Mouse (Mus musculus) brain, adult 2 months (tissue): ENCODE results near the gene Antxr1.
A peak's percentile ranks its signal among the peaks of the same experiment; 100 is the strongest.

Source experiments
- DNase-seq: peaks from one replicate; pipeline ENCODE4 v3.0.0; 2011; ENCODE audit warnings: low read depth, low spot score

The Antxr1 gene

DNA sequence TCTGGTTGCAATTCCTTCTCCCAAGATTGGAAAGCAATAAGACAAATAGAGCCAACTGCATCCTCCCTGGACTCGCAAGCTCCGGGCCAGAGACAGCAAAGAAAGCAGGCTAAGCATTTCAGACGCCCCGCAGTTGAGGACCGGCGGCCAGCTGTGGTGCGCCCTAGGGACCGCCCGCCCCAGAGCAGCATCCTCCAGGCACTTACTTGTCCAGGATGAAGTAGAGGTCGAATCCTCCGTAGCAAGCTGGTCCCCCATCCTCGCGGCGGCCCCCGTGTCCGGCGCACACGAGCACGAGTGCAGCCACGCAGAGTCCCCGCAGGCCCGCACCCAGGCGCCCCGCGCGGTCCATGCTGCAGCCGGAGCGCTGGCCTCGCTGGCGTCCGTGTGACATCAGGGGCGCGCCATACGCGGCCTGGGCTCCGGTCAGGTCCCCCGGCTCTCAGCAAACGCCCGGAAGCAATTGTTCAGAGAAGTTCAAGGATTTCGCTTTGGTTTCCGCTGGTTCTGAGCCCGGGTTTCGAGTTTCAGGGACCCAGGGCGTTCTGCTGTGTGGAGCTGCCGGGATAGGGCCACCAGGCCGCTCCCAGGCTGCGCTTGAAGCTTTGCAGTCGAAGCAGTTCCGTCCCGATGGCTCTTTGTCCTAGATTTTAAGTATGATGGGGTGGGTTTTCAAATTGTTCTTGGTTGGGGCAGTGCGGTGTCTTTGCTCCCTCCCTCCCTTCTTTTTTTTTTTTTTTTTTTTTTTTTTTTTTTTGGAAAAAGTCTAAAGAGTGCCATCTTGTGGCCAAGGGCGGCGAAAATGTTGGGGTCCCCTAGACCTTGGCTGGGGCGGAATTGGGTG is at the start of gene Antxr1:
Gene Antxr1, minus strand, starts transcription at position 731 of the 844 bp plus-strand sequence.
- peak; percentile 52 for DNase-seq

DNA sequence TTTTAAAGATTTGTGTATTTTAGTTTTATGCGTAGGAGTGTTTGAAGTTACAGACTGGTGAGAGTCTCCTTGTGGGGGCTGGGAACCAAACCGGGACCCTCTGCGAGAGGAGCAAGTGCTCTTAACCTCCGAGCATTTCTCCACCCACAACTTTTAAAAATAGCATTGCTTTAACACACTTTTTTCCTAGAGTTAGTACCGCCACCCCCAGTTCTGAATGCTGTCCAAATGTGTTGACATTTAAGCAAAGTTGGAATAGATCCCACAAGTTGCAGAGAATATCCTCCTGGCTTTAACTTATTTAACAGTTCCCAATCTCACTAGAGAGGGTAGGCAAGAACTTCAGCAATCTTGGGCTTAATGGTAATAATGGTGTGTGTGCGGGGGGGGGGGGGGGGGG is 49.1 kb upstream of the Antxr1 start:
- DNase-seq = peak; percentile 74

DNA sequence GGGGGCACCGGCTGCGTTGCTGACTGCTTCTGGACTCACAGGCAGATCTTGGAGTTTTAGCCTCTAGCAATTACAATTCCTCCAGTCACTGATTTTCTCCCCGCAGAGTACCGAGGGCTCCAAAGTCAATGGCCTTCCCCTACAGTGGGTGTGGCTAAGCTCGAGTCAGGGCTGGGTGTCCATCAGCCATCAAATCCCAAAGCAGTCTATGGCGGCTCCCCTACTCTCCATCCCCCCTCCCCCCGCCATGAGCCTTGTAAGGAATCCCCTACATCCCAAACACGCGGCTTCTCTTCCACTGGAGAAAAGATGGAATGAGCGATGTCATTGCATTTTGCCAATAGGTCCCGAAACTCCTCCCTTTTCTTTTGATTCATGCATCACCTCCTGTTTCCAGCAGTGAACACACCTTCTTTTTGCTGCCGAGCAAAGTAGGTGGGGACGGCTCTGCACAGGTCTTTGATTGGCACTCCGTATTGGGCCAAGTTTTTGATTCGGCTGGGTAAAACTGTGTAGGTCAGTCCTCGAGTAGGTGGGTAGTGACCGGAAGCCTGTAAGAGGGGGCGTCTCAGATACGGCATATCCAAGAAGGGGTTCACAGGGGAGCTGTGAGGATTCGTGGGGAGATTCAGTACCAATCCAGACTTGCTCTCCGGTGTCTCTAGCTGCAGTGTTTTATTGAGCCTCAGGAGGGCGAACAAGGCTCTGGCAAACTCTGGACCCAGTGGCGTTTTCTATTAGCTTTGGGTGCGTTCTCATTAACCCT is 48.5 kb upstream of the Antxr1 start:
- DNase-seq = peak; percentile 63

DNA sequence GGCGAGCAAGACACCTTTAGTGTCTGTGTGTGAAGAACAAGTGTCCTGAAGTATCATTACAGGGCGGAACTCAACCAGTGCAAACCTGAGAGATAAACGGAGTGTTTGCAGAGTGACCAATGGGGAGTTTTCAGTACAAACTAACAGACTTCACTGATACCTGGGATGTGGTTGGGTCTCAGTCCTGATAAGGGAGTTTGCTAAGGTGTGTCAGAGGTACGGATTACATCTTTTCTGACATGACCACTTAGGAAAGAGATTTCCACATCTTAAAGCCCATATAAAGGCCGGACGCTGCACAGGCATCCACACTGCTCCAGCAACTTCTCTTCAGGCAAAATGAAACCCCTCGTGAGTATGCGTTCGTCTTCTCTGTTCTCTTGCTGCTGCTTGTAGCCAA is 37.4 kb upstream of the Antxr1 start, which contains the start of gene Gkn2:
Gene Gkn2, plus strand, starts transcription at position 301 of the 400 bp plus-strand sequence.
- DNase-seq = no peak

DNA sequence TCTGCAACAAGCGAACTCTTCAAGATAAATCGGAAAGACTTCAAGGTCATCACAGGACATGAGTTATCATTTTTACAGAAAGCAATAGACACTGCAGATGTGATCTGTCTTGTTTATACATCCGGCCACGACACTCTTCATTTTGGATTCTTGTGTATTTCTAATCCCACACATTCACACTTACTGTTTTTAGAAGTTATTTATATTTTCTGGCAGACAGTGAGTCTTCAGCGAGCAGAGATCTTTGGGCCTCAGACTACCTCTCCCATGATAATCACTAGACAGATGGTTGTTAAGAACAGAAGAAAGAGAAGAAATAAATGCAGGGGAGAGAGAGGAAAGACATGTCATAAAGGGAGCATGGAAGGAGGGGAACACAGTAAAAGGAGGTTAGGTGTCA is 33.6 kb upstream of the Antxr1 start:
- peak; percentile 53 for DNase-seq

DNA sequence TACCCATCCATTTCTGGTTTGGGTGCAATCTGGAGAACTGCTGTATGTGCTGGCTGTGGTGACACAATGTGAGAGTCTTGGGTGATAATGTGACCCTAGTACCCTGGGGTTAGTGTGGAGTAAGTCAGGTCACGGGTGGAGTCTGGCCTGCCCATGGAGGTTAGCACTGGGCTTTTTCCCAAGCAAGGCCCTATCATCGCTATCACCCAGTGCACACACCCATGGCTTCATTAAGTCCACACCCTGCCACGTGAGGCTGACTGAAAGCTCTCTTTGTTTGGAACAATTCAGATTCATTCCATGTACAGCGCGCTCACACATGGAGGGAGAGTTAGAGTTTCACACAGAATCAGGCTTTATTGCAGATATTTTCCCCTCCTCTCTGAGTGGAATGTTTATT is 18.8 kb upstream of the Antxr1 start:
- peak; percentile 72 for DNase-seq

DNA sequence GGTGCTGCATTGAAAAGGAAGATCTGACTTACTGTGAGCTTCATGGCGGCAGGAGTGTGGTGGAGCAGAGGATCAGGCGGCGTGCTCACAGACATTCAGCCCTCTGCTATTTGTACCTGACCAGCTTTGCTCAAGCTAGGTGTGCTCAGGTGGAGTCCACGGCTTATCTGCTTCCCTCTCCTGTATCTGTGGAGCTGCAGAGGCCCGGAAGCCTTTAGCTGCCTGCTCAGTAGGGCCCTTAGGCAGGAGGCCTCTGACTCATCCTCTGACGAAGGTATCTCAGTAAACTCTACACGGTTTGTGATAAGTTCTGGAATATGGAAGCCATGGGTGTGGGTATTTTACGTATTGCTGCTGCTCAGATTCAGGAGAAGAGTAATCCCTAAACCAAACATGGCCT is 15.2 kb upstream of the Antxr1 start, which contains the start of gene Gkn1:
Gene Gkn1, minus strand, starts transcription at position 114 of the 400 bp plus-strand sequence.
- no peak for DNase-seq

DNA sequence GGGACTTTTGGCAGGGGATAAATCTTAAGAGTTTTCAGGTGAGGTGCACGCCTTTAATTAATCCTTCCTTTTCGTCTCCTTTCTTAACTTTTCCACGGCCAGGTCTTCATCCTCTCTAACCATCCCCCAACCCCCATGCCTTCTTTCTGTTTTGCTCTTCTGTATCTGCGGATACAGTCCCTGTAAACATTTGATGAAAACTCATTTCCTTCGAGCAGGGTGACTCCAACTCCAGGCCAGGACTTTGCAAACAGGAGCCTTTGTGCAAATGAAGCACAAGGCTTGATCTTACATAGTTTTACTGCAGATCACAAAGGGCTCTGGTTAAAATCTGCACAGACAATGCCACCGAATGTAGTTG is 294 bp upstream of the Antxr1 start:
- no peak for DNase-seq

DNA sequence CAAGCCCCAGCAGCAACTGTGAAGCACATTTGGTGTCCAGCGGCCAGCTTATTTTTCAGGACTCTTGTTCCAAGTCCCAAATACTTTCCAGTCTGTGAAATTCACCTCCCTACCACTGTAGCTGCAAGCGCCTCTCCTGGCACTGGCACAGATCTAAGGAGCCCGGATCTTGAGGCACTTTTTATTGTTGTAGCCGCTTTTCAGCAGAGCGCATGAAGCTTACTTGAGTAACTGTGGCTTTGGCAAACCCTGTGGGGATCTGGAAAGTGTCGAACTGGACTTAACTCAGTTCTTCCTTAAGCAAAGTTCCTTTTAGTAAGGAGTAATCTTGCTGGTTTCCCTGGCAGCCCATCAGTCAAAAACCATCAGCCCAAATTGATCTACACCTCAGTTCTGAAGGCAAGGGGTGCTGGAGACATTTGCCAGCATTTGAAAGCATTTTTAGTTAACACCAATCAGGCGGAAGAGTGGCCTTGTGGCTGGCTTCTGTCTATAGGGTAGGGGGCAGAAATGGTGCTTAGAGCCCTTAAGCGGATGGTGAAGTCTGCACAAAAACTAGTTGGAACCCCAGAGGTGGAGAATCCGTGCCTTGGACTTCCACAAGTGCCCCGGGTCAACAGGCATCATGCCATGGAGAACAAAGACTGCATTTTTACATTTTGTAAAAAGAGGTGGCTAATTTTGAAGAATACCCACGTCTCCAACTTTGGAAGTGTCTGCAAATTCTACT is 1.1 kb downstream of the Antxr1 start:
- DNase-seq = peak; percentile 78

DNA sequence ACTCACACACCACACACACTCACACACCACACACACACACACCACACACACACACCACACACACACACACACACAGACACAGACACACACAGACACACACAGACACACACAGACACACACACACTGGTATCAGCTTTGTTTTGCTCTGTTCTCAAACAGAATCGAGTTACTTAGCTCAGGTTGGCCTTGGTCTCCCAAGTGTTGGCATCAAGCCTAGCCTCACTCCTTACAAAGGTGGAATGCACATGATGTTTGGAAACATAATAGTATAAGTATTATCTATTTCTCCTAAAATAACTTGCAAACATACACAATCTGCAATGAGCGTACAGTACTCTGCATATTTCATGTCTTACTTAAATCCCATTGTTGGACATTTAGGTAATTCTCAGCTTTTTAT is 3.2 kb downstream of the Antxr1 start:
- DNase-seq = no peak

DNA sequence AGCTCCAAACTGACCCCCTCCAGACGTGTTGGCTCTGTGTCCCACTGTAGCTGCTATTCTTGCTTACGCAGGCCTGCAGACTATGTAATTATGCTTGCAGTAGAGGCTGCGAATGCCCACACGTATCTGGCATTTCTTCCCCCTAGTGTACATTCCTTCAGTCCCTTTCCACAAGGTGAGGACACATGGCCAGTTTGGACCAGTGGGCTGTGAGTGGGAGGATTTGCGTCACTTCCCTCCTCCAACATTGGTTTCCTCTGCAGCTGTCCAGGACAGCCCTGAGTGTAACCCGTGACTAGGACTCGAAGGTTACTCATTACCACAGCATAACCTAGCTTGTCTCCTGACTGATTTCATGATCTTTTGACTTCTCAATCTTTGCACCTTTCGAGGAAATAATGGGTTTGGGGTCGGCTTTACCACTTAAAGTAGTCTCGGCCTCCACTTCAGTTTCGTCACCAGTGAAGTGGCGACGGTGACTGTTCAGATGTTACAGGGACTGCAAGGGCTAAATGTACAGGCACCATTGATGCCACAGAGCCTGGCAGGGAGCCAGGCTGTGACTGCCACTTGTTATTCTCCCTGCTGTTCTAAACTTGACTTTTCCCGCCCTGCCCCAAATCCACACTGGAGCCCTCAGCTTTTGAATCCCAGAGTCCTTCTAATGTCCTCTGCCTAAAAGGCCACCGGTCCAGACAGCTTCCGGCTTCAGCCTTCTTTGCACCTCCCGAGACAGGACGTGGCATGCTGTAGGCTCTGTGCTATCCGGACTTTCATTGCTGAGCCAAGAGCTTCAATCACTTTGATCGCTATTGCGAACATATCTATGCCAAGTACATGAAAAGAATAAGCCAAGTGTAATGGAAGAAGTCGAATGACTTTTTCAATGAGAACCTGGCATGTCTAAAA is 7.1 kb downstream of the Antxr1 start:
- peak; percentile 40 for DNase-seq

DNA sequence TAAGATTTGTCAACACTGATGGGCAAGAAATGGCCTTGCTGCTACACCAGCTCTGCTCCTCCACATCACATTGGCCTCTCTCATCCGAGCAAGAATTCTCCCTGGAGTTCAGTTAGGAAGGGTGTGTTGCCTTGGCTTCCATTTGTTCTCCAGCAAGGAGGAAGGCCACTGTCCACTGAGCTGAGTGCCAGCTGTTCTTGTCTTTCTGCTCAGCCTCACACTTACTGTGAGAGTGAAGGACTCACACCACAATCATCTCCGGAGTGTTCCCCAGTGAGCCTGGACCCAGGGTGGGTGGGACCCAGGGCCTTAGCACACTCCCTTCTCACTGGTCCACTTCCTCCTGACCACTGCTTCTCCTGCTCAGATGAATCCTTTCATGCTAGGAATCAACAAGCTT is 8.7 kb downstream of the Antxr1 start:
- DNase-seq = no peak

DNA sequence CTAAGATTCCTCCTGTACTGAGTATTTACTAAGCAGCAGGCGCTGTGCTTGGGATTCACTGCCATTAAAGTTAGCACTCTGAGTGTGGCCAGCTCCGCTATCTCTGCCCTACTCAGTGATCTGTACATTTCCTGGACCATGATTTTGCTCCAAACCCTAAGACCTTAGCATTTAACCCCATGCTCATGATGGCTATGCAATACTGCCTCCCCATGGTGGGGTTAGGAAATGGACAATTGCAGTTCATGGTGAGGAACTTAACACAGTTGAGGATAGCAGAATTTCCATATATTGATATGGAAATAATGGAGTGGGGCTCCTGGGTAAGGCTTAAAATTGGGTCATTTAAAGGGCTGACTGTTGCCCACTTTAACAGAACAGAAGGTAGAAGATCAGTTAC is 12.2 kb downstream of the Antxr1 start:
- peak; percentile 66 for DNase-seq

DNA sequence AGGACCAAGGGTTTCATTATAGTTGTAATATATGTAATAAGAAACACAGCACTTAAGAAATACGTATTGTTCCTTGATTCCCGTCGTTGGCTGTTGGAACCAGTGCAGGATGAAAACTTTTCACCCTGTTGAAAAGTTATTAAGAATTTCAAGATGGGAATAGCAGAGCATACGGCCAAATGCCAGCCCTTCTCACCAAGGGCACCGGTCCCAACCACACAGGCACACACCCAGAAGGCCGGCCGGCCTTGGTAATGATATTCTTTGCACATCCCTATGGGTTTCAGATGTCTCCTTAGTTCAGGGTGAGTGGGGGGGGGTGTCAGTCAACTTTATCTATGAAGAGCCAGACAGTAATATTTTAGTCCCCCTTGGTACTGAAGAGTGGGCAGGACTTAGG is 17.0 kb downstream of the Antxr1 start:
- DNase-seq = no peak

DNA sequence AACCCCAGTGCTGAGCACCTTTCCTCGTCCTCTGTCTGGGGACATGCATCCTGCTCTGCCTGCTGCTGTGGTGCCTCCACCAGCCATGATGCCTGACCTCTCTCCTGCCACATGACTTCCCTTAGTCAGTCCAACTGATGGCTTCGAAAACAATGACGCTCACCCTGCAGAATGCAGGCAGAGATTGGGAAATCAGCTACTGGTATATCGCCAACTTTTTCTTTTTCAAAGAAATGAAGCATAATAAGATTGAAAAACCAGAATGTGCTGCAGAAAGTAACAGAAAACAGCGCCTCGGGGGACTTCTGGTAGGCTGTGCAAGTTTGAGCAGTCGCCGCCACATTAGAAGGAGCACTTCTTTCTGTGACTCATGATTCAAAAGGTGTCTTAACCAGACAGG is 18.7 kb downstream of the Antxr1 start:
- no peak for DNase-seq

DNA sequence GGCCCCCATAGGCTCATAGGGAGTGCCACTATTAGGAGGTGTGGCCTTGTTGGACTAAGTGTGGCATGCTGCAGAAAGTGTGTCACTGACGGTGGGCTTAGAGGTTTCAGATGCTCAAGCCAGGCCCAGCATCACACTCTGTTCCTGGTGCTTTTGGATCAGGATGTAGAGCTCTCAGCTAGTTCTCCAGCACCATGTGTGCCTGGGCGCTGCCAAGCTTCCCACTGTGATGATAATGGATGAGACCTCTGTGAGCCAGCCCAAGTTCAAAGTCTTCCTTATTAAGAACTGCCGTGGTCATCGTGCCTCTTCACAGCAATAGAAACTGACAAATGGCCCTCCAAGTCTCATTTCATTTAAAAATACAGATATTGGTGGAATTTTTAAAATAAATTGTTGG is 22.9 kb downstream of the Antxr1 start:
- DNase-seq = no peak

DNA sequence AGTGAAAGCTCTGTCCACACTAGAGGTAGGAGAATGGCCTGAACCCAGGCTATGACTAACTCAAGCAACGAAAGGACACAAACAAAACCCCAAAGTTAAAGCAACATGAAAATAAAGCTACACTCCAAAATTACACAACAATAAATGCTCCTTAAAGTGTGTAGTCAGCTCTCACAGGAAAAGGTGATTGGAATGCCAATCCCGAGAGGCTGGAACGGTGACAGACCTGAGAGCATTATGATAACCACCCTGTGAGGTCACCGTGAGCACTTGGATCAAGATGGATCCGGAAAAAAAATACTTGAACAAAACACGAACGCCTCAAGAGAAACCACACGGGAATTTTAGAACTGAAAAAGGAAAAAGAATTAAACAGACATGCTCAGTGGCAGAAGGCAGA is 31.1 kb downstream of the Antxr1 start:
- no peak for DNase-seq

DNA sequence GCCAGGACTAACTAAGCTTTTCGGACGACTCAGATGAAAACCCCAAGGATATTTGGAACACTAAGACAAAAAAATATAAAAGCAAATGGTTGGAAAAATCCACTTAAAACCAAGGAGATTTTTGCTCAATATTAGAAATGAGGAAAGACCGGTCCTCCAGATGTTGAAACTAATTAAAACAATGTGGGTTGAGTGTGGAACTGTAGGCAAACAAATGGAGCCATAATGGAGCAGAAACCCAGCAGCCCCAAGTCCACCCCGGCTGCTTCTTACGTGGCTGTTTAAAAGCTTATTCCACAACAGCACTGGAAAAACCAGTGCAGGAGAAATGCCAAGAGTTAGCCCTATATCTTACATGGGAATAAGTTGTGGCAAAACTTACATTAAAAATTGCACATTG is 32.9 kb downstream of the Antxr1 start:
- DNase-seq = no peak

DNA sequence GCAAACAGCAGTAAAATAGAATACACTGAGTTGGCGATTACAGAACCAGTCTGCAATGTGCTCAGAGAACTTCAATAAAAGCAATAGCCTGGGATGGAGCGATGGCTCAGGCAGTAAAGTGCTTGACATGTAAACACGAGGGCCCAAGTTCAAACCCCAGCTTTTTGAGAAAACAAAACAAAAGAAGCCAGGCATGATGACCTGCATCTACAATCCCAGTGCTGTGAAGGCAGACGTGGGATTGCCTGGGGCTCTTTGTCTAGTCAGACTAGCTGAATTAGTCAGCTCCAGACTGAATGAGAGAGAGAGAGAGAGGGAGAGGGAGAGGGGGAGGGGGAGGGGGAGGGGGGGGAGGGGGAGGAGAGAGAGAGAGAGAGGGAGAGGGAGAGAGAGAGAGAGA is 33.6 kb downstream of the Antxr1 start:
- no peak for DNase-seq

DNA sequence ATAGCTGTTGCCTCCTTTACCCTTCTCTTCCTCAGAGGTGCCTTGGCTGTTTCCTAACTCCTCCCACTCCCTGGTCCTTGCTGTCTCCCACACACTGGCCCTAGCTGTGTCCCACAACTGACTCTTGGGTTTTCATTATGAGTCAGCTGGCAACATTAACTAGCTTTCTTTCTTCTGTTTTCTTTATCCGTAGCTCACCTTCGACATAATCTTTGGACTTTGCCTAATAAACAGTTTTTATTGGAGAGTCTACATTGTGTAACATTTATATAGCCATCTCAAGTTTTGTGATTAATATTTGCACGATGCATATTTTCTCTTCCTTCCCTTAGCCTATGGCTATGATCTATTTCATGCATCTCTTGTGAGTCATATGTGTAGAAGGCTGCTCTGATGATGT is 40.7 kb downstream of the Antxr1 start:
- no peak for DNase-seq
